Mouse (Mus musculus): ENCODE measurements at regions not wholly inside any gene's neighbourhood (a gene's known extent, or its start where the extent isn't known, plus 50 kb on each side); places are given as distances from the start of the nearest gene placed in this dataset.

DNA sequence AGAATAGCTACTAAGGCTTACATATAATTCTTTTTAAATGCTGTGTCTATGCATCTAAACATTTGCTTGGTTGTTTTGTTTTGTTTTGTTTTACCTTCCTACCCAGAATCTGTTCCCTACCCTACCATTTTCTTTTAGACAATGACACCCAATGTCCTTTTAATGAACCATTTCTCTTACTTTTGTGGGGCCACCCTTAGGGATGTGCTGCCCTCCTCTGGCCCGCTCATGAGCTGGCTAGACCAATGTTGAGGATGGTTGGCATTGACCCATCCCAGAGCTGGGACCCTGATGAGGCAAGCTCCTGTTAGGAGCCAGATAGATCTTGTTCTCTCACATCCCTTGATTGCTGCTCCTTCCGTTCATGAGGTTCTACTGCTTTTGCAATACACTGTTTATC is 105.0 kb upstream of the Tyw5 start:
- no peak for DNase-seq (ENCODE audit: low read depth)
- TF ChIP-seq POLR2A (IDR thresholded peaks at IDR 0.05; ENCODE audit: borderline replicate concordance, extremely low read depth, insufficient read depth, insufficient read length, poor library complexity, severe bottlenecking) = no peak
- no peak for TF ChIP-seq CTCF (IDR thresholded peaks at IDR 0.05; ENCODE audit: borderline replicate concordance, extremely low read depth, insufficient read depth, insufficient read length)

DNA sequence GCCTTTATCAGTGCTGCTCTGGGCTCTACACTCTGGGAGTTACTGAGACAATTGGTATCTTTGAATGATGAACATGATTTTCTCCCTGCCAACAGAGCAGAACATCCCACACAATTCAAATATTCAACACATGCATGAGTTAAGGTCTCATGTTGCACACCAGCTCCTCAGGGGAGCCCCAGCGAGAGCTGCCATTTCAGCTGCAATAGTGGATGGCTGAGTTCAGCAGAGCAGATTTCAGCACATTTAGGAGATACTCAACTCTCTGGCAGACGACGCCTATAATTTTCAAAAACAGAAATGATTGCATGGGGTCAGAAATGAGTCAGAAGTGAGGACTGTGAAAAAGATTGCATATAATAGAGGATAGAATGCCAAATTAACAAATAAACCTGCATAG is 105.6 kb upstream of the Tyw5 start:
- no peak for DNase-seq (ENCODE audit: low read depth)
- TF ChIP-seq POLR2A (IDR thresholded peaks at IDR 0.05; ENCODE audit: borderline replicate concordance, extremely low read depth, insufficient read depth, insufficient read length, poor library complexity, severe bottlenecking) (no peak), CTCF (IDR thresholded peaks at IDR 0.05; ENCODE audit: borderline replicate concordance, extremely low read depth, insufficient read depth, insufficient read length) (no peak)

DNA sequence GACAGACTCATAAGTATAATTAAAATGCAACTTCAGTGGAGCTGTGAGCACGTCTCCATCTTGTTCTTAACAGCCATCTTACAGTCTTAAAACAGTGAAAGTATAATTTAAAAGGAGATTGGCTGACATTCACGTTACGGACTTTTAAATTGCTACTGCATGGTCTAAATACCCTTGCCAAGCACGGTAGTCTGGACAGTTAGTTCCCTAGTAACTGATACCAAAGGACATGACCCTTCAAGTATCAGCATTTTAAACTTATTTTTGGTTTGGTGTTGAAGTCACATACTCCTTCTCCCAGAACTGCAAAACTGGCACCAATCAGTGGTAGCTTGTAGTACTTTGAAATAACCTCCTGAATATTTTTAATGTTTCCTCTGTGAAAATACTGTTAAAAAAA is 119.1 kb upstream of the Tyw5 start:
- TF ChIP-seq CTCF (IDR thresholded peaks at IDR 0.05; ENCODE audit: borderline replicate concordance, extremely low read depth, insufficient read depth, insufficient read length) (no peak), POLR2A (IDR thresholded peaks at IDR 0.05; ENCODE audit: borderline replicate concordance, extremely low read depth, insufficient read depth, insufficient read length, poor library complexity, severe bottlenecking) (no peak)
- no peak for DNase-seq (ENCODE audit: low read depth)

DNA sequence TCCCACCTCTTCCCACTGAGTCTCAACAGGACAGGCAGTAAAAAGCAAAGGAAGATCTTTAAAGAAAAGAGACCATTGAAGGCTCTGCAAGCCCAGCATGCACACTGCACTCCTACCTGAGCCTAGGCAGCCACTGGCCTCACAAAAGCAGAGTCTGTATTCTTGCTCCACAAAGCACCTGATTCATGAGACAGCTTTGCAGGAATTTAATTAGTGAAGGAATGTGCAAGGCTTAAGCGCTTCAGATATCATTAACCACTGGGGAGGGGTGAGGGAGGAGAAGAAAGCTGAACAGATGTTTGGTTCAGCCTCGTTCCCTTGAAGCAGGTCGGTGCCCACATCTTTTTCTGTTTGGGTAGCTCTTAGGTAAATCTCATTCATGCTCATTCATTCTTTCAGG is 121.8 kb upstream of the Tyw5 start:
- TF ChIP-seq CTCF (IDR thresholded peaks at IDR 0.05; ENCODE audit: borderline replicate concordance, extremely low read depth, insufficient read depth, insufficient read length) = no peak
- TF ChIP-seq POLR2A (IDR thresholded peaks at IDR 0.05; ENCODE audit: borderline replicate concordance, extremely low read depth, insufficient read depth, insufficient read length, poor library complexity, severe bottlenecking) = no peak
- peak; percentile 55 for DNase-seq (ENCODE audit: low read depth)

DNA sequence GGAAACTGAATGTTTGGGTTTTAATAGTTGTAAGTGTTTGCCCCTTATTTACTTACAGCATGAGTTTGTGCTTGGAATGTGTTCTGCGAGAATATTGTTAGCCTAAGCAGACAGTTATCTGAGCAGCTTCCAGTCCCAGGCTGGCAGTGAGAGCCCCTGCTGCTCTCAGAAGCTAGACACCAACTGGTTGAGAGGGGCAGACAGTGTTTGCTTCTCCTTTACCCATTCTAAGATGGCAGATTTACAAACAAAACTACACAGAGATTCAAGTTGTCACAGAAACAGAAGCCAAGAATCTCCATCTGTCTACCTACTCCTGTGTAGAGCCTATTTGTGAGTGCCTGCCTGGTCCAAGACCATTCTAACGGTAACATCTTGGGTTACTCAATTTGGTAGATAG is 122.4 kb upstream of the Tyw5 start:
- TF ChIP-seq CTCF (IDR thresholded peaks at IDR 0.05; ENCODE audit: borderline replicate concordance, extremely low read depth, insufficient read depth, insufficient read length) (no peak), POLR2A (IDR thresholded peaks at IDR 0.05; ENCODE audit: borderline replicate concordance, extremely low read depth, insufficient read depth, insufficient read length, poor library complexity, severe bottlenecking) (no peak)
- DNase-seq (ENCODE audit: low read depth) = peak; percentile 72

- DNase-seq (ENCODE audit: low read depth) = peak; percentile 35
- TF ChIP-seq CTCF (IDR thresholded peaks at IDR 0.05; ENCODE audit: borderline replicate concordance, extremely low read depth, insufficient read depth, insufficient read length) (no peak), POLR2A (IDR thresholded peaks at IDR 0.05; ENCODE audit: borderline replicate concordance, extremely low read depth, insufficient read depth, insufficient read length, poor library complexity, severe bottlenecking) (no peak)
These were observed 130.5 kb upstream of the Tyw5 start for GRCm38 (mm10) chr1:57537369-57537768.

DNA sequence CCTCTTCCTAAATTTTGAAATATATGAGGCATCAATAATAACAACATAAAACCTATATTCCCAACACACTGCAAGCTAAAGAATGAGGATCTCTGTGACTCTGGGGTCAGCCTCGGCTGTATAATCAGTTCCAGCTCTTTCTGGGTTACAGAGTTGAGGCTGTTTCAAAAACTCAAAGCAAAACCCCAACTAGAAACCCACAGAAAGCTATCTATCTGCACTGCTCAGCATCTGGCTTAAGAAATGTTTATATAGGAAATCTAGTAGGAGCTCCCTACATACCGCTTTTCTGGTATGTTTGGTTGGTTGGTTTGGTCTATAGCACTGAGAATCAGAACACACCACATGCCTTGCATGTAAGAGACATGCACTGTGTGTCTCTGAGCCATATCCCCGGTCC is 137.8 kb upstream of the Tyw5 start:
- TF ChIP-seq CTCF (IDR thresholded peaks at IDR 0.05; ENCODE audit: borderline replicate concordance, extremely low read depth, insufficient read depth, insufficient read length) (no peak), POLR2A (IDR thresholded peaks at IDR 0.05; ENCODE audit: borderline replicate concordance, extremely low read depth, insufficient read depth, insufficient read length, poor library complexity, severe bottlenecking) (no peak)

GRCm38 (mm10) chr1:57545792-57546685 is 139.1 kb upstream of the Tyw5 start:
- TF ChIP-seq CTCF (IDR thresholded peaks at IDR 0.05; ENCODE audit: borderline replicate concordance, extremely low read depth, insufficient read depth, insufficient read length) (no peak), POLR2A (IDR thresholded peaks at IDR 0.05; ENCODE audit: borderline replicate concordance, extremely low read depth, insufficient read depth, insufficient read length, poor library complexity, severe bottlenecking) (no peak)
- DNase-seq (ENCODE audit: low read depth) = peak; percentile 28

More for the DNA sequence above, 137.8 kb upstream of the Tyw5 start:
- no peak for DNase-seq (ENCODE audit: low read depth)

GRCm38 (mm10) chr1:57561517-57561916 is 154.6 kb upstream of the Tyw5 start:
- TF ChIP-seq POLR2A (IDR thresholded peaks at IDR 0.05; ENCODE audit: borderline replicate concordance, extremely low read depth, insufficient read depth, insufficient read length, poor library complexity, severe bottlenecking) (no peak), CTCF (IDR thresholded peaks at IDR 0.05; ENCODE audit: borderline replicate concordance, extremely low read depth, insufficient read depth, insufficient read length) (no peak)
- DNase-seq (ENCODE audit: low read depth) = no peak

DNA sequence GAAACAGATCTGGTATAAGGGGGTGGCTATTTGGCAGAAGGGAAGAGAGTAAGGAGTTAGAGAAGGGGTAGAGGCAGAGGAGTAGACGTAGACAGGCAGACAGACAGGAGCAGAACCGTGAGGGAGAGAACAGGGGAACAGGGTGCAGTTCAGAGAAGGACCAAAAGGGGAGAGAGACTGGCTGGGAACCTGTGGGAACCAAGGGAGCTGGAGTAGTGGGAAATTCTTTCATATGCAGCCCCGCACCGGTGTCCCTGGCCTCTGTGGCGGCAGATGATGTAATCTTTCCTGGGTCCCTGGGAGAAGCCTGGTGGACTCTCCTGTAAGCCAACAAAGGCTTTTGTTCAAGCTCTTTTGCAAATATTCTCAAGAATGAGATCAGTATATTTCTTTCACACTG is 157.8 kb upstream of the Tyw5 start:
- DNase-seq (ENCODE audit: low read depth) = no peak
- TF ChIP-seq CTCF (IDR thresholded peaks at IDR 0.05; ENCODE audit: borderline replicate concordance, extremely low read depth, insufficient read depth, insufficient read length) = peak; percentile 2; the same call in 1 of the 2 replicates
- no peak for TF ChIP-seq POLR2A (IDR thresholded peaks at IDR 0.05; ENCODE audit: borderline replicate concordance, extremely low read depth, insufficient read depth, insufficient read length, poor library complexity, severe bottlenecking)

GRCm38 (mm10) chr1:57572097-57572496 is 165.2 kb upstream of the Tyw5 start:
- DNase-seq (ENCODE audit: low read depth) = no peak
- TF ChIP-seq POLR2A (IDR thresholded peaks at IDR 0.05; ENCODE audit: borderline replicate concordance, extremely low read depth, insufficient read depth, insufficient read length, poor library complexity, severe bottlenecking) = no peak
- TF ChIP-seq CTCF (IDR thresholded peaks at IDR 0.05; ENCODE audit: borderline replicate concordance, extremely low read depth, insufficient read depth, insufficient read length) = no peak

DNA sequence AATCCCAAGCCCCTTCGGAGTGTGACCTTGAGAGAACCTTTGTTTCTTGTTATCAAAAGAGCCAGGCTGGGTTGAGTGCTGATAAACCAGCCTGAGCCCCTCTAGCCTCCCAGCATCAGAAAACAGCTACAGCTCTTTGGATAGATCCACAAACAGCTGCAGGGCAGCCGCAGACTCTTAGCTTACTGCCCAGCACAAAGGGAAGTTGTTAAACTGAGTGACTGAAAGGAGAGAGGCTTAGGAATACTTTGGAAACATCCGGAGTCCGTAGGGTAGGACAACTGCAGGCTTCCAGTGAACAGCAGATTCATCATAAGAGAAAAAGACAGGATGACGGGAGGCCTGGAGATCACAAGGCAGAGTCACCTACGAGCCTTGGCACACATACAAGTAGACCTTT is 166.9 kb upstream of the Tyw5 start:
- TF ChIP-seq POLR2A (IDR thresholded peaks at IDR 0.05; ENCODE audit: borderline replicate concordance, extremely low read depth, insufficient read depth, insufficient read length, poor library complexity, severe bottlenecking) (no peak), CTCF (IDR thresholded peaks at IDR 0.05; ENCODE audit: borderline replicate concordance, extremely low read depth, insufficient read depth, insufficient read length) (no peak)
- DNase-seq (ENCODE audit: low read depth) = no peak
